Mouse (Mus musculus): ENCODE data around the gene Kcnk12. TPM values are rescaled to one million over a fixed set of nuclear protein-coding genes. Genes with fewer than 3 reads are reported as not detected.

Kcnk12 gene
- total and polyA plus RNA-seq, 3 experiments, result not detected

GRCm38 (mm10) chr17:87826909-87827308 is 29.1 kb upstream of the Kcnk12 start:
- DNase-seq (ENCODE audit: low read depth, low spot score), result no peak
- H3K79me2 ChIP-seq (ENCODE audit: control insufficient read depth, insufficient read depth, low read length, poor library complexity), result no peaks in the 10 kb centered on the region
- H3K27me3 ChIP-seq (ENCODE audit: control insufficient read depth in 1 of 2, insufficient read depth in 2 of 2, low read length in 2 of 2), result no peaks in the 10 kb centered on the region
- no peak overlapping the region for H3K9ac ChIP-seq (ENCODE audit: control insufficient read depth, low read depth, low read length, poor library complexity, severe bottlenecking)
- no peaks in the 10 kb centered on the region for H3K4me1 ChIP-seq (ENCODE audit: control insufficient read depth in 1 of 2, insufficient read depth in 2 of 2, low read length in 2 of 2)
- no peak for TF ChIP-seq ZMIZ1 (IDR thresholded peaks at IDR 0.05; ENCODE audit: low read depth, low read length)
- H3K27ac ChIP-seq (ENCODE audit: control insufficient read depth, low read depth, low read length), result no peak overlapping the region
- no peak overlapping the region for H3K4me3 ChIP-seq (ENCODE audit: control insufficient read depth in 1 of 2, insufficient read depth in 1 of 2, low read depth in 2 of 2, low read length in 2 of 2)
- no peaks in the 10 kb centered on the region for H3K9me3 ChIP-seq (replicated peaks; ENCODE audit: insufficient read depth, low read length)
- H3K36me3 ChIP-seq (ENCODE audit: control insufficient read depth in 1 of 2, insufficient read depth in 2 of 2, low read length in 2 of 2), result no peaks in the 10 kb centered on the region

DNA sequence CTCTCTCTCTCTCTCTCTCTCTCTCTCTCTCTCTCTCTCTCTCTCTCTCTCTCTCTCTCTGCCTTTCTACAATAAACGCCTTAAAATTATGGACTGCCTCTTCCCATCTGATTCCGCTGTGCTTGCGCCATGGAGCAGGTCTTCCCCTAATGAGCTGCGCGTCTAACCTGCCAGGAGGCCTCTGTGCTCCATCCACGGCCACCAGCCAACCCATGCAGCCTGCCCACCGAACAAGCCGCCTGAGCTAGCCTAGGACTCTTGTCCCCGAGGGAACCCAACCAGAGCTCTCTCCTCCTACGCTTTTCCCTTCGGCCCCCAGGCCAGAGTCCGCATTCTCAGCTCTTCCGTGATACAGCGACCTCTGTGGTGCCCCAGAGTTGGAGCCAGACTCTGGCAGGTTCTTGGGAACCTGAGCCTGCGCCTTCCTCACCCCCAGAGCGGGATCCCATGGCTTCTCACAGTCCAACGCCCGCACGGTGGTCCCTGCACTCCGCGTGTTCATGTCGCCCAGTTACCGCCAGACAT is 28.3 kb upstream of the Kcnk12 start:
- Histone ChIP-seq H3K4me3 (ENCODE audit: control insufficient read depth in 1 of 2, insufficient read depth in 1 of 2, low read depth in 2 of 2, low read length in 2 of 2) (no peak overlapping the region), H3K27me3 (ENCODE audit: control insufficient read depth in 1 of 2, insufficient read depth in 2 of 2, low read length in 2 of 2) (no peaks in the 10 kb centered on the region), H3K4me1 (ENCODE audit: control insufficient read depth in 1 of 2, insufficient read depth in 2 of 2, low read length in 2 of 2) (no peaks in the 10 kb centered on the region), H3K79me2 (ENCODE audit: control insufficient read depth, insufficient read depth, low read length, poor library complexity) (no peaks in the 10 kb centered on the region), H3K9me3 (replicated peaks; ENCODE audit: insufficient read depth, low read length) (no peaks in the 10 kb centered on the region), H3K36me3 (ENCODE audit: control insufficient read depth in 1 of 2, insufficient read depth in 2 of 2, low read length in 2 of 2) (no peaks in the 10 kb centered on the region), H3K27ac (ENCODE audit: control insufficient read depth, low read depth, low read length) (no peak overlapping the region), H3K9ac (ENCODE audit: control insufficient read depth, low read depth, low read length, poor library complexity, severe bottlenecking) (no peak overlapping the region)
- no peak for DNase-seq (ENCODE audit: low read depth, low spot score)
- TF ChIP-seq RAD21 (IDR thresholded peaks at IDR 0.05; ENCODE audit: low read depth, low read length), result no peak

DNA sequence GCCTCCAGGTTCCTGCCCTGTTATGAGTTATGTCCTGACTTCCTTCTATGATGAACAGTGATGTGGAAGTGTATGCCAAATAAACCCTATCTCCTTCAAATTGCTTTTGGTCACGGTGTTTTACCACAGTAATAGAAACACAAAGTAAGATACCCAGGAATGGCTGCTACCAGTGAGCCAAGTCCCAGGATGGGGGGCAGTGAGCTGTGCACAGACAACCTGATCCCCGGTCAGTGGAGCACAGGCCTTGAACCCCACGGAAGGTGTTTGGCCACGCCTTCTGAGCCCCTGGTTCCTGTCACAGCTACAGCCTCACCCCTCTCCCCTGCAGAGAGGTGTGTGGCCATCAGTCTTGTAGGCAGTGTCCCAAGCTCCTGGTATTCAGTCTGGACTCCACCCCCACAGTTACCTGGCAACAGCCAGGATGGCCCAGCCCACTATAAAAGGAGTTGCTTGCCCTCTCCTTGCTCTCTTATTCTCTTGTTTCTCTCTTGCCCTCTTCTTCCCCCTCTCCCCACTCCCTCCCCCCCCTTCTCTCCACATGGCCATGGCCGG is 27.7 kb upstream of the Kcnk12 start:
- Histone ChIP-seq H3K27ac (ENCODE audit: control insufficient read depth, low read depth, low read length) (no peak overlapping the region), H3K9me3 (replicated peaks; ENCODE audit: insufficient read depth, low read length) (no peaks in the 10 kb centered on the region), H3K4me1 (ENCODE audit: control insufficient read depth in 1 of 2, insufficient read depth in 2 of 2, low read length in 2 of 2) (no peaks in the 10 kb centered on the region), H3K4me3 (ENCODE audit: control insufficient read depth in 1 of 2, insufficient read depth in 1 of 2, low read depth in 2 of 2, low read length in 2 of 2) (no peak overlapping the region), H3K79me2 (ENCODE audit: control insufficient read depth, insufficient read depth, low read length, poor library complexity) (no peaks in the 10 kb centered on the region), H3K27me3 (ENCODE audit: control insufficient read depth in 1 of 2, insufficient read depth in 2 of 2, low read length in 2 of 2) (no peaks in the 10 kb centered on the region), H3K9ac (ENCODE audit: control insufficient read depth, low read depth, low read length, poor library complexity, severe bottlenecking) (no peak overlapping the region), H3K36me3 (ENCODE audit: control insufficient read depth in 1 of 2, insufficient read depth in 2 of 2, low read length in 2 of 2) (no peaks in the 10 kb centered on the region)
- DNase-seq (ENCODE audit: low read depth, low spot score), result no peak
- no peak for TF ChIP-seq HCFC1 (IDR thresholded peaks at IDR 0.05; ENCODE audit: low read depth, low read length)
- TF ChIP-seq KAT2A (conservative IDR thresholded peaks at IDR 0.05; ENCODE audit: low read depth, low read length), result no peak
- TF ChIP-seq NRF1 (IDR thresholded peaks at IDR 0.05; ENCODE audit: insufficient read depth, low read depth, low read length, poor library complexity, severe bottlenecking), result no peak
- TF ChIP-seq BHLHE40 (IDR thresholded peaks at IDR 0.05; ENCODE audit: borderline replicate concordance, low read depth, low read length), result no peak
- no peak for TF ChIP-seq TBP (IDR thresholded peaks at IDR 0.05; ENCODE audit: low read depth, low read length)
- TF ChIP-seq MAZ (IDR thresholded peaks at IDR 0.05; ENCODE audit: low read depth, low read length), result no peak

- Histone ChIP-seq H3K36me3 (ENCODE audit: control insufficient read depth in 1 of 2, insufficient read depth in 2 of 2, low read length in 2 of 2) (no peaks in the 10 kb centered on the region), H3K79me2 (ENCODE audit: control insufficient read depth, insufficient read depth, low read length, poor library complexity) (no peaks in the 10 kb centered on the region), H3K9ac (ENCODE audit: control insufficient read depth, low read depth, low read length, poor library complexity, severe bottlenecking) (no peak overlapping the region), H3K9me3 (replicated peaks; ENCODE audit: insufficient read depth, low read length) (no peaks in the 10 kb centered on the region), H3K4me3 (ENCODE audit: control insufficient read depth in 1 of 2, insufficient read depth in 1 of 2, low read depth in 2 of 2, low read length in 2 of 2) (no peak overlapping the region), H3K4me1 (ENCODE audit: control insufficient read depth in 1 of 2, insufficient read depth in 2 of 2, low read length in 2 of 2) (no peaks in the 10 kb centered on the region), H3K27me3 (ENCODE audit: control insufficient read depth in 1 of 2, insufficient read depth in 2 of 2, low read length in 2 of 2) (no peaks in the 10 kb centered on the region), H3K27ac (ENCODE audit: control insufficient read depth, low read depth, low read length) (no peak overlapping the region)
- DNase-seq (ENCODE audit: low read depth, low spot score), result no peak
- TF ChIP-seq TCF12 (IDR thresholded peaks at IDR 0.05; ENCODE audit: low read depth, low read length), result no peak
- TF ChIP-seq GATA1 (IDR thresholded peaks at IDR 0.05; ENCODE audit: low read depth, low read length), result no peak
- TF ChIP-seq CTCF (IDR thresholded peaks at IDR 0.05 in 2 of 3, conservative IDR thresholded peaks at IDR 0.05 in 1 of 3; ENCODE audit: control insufficient read depth in 1 of 3, insufficient read depth in 1 of 3, low read depth in 2 of 3, low read length in 3 of 3, poor library complexity in 1 of 3, severe bottlenecking in 1 of 3), result no peak
- TF ChIP-seq UBTF (IDR thresholded peaks at IDR 0.05; ENCODE audit: borderline replicate concordance, insufficient read depth, low read depth, low read length), result no peak
- TF ChIP-seq CHD1 (IDR thresholded peaks at IDR 0.05; ENCODE audit: low read depth, low read length), result no peak
- TF ChIP-seq CHD2 (IDR thresholded peaks at IDR 0.05; ENCODE audit: low read length), result no peak
- no peak for TF ChIP-seq RAD21 (IDR thresholded peaks at IDR 0.05; ENCODE audit: low read depth, low read length)
- no peak for TF ChIP-seq MAZ (IDR thresholded peaks at IDR 0.05; ENCODE audit: low read depth, low read length)
- TF ChIP-seq MYC (IDR thresholded peaks at IDR 0.05; ENCODE audit: low read depth, low read length), result no peak
- no peak for TF ChIP-seq RCOR1 (IDR thresholded peaks at IDR 0.05; ENCODE audit: low read depth, low read length)
- TF ChIP-seq JUND (IDR thresholded peaks at IDR 0.05; ENCODE audit: low read depth, low read length), result no peak
- no peak for TF ChIP-seq SIN3A (IDR thresholded peaks at IDR 0.05; ENCODE audit: low read length)
- TF ChIP-seq ZC3H11A (IDR thresholded peaks at IDR 0.05; ENCODE audit: low read depth, low read length), result no peak
- no peak for TF ChIP-seq MAFK (IDR thresholded peaks at IDR 0.05; ENCODE audit: borderline replicate concordance, low read depth, low read length)
- no peak for TF ChIP-seq MXI1 (IDR thresholded peaks at IDR 0.05; ENCODE audit: low read depth, low read length)
Observed at GRCm38 (mm10) chr17:87823031-87823430, 25.2 kb upstream of the Kcnk12 start.
